Mouse (Mus musculus) kidney, embryonic 14.5 days (tissue): ENCODE results near the gene Plppr1. TPM values are rescaled to one million over a fixed set of nuclear protein-coding genes. Genes with fewer than 3 reads are reported as not detected.
A peak's percentile ranks its signal among the peaks of the same experiment; 100 is the strongest.
"Not testable (repeated sequence)": the region's sequence is repeated elsewhere in the genome, so short reads cannot be mapped to it uniquely, and the experiment has no call there.

Experiments used
- ATAC-seq: fragments of 200-750 bp; cut with Nextera tagmentation; 2 replicates; pipeline ENCODE4 v1.8.0; 2017; ENCODE audit warnings: moderate number of reproducible peaks, mild to moderate bottlenecking, moderate TSS enrichment, moderate library complexity; ENCODE audit not compliant: low FRiP score, low TSS enrichment
- H3K27ac ChIP-seq: fragments of 300-500 bp; sonication (generic); 2 replicates; pipeline ENCODE4 v1.5.1; 2014; ENCODE audit warnings: low read depth, mild to moderate bottlenecking, low read length, moderate library complexity, mixed read lengths
- H3K27me3 ChIP-seq: fragments of 300-500 bp; sonication (generic); 2 replicates; pipeline ENCODE4 v1.6.1; 2014; ENCODE audit warnings: mild to moderate bottlenecking, low read length; ENCODE audit not compliant: control insufficient read depth, insufficient read depth
- H3K36me3 ChIP-seq: fragments of 300-500 bp; sonication (generic); 2 replicates; pipeline ENCODE4 v1.6.1; 2014; ENCODE audit warnings: low read length, mixed read lengths; ENCODE audit not compliant: control insufficient read depth, insufficient read depth
- H3K4me1 ChIP-seq: fragments of 300-500 bp; sonication (generic); 2 replicates; pipeline ENCODE4 v1.6.1; 2014; ENCODE audit warnings: low read length, mixed read lengths; ENCODE audit not compliant: control insufficient read depth, insufficient read depth
- H3K4me2 ChIP-seq: fragments of 300-500 bp; sonication (generic); replicated peaks from 2 replicates; pipeline ENCODE4 v1.6.1; 2014; ENCODE audit warnings: low read depth, mild to moderate bottlenecking, low read length
- H3K4me3 ChIP-seq: fragments of 300-500 bp; sonication (generic); 2 replicates; pipeline ENCODE4 v1.5.1; 2014; ENCODE audit warnings: mild to moderate bottlenecking, low read length
- H3K9ac ChIP-seq: fragments of 300-500 bp; sonication (generic); 2 replicates; pipeline ENCODE4 v1.6.1; 2014; ENCODE audit warnings: low read depth, mild to moderate bottlenecking, low read length, moderate library complexity
- H3K9me3 ChIP-seq: fragments of 300-500 bp; sonication (generic); 2 replicates; pipeline ENCODE4 v1.6.1; 2016; ENCODE audit warnings: low read length; ENCODE audit not compliant: control insufficient read depth
- WGBS: fragments of 180-500 bp; shearing (Covaris S2); extraction: QIAGEN DNeasy Blood & Tissue Kit; methylation state at CpG from one replicate; pipeline ENCODE4 v1.1.7; 2014; 5-methylcytosine and 5-hydroxymethylcytosine counted together
- polyA plus RNA-seq: library from polyadenylated mRNA; unstranded; fragments of >200 nt; fragmentation: Nextera tagmentation; extraction: Ambion mirVana; gene quantifications from 2 replicates; pipeline ENCODE4 v1.2.1, GENCODE M21; 2014

Plppr1 gene
- polyA plus RNA-seq, 1 experiment from 2014 or later = 4.5 TPM

- Histone ChIP-seq H3K9me3 (no peaks in the 10 kb centered on the region), H3K4me3 (no peak overlapping the region), H3K9ac (no peak overlapping the region), H3K27ac (no peak overlapping the region), H3K36me3 (no peaks in the 10 kb centered on the region), H3K27me3 (no peaks in the 10 kb centered on the region), H3K4me2 (no peak overlapping the region), H3K4me1 (0 out of 2 replicates have a peak, but pooled peaks cover 4% of the 10 kb centered on the region)
- peak; percentile 65; the same call in 1 of the 2 replicates for ATAC-seq
- 36% methylated on average over 4 of the region's 4 CpGs for WGBS
These were observed 227.1 kb downstream of the Plppr1 start for GRCm38 (mm10) chr4:49286197-49286492.

- Histone ChIP-seq H3K27ac (no peak overlapping the region), H3K4me2 (no peak overlapping the region), H3K4me1 (no peaks in the 10 kb centered on the region), H3K9ac (no peak overlapping the region), H3K27me3 (no peaks in the 10 kb centered on the region), H3K4me3 (no peak overlapping the region), H3K9me3 (no peaks in the 10 kb centered on the region), H3K36me3 (no peaks in the 10 kb centered on the region)
- no peak for ATAC-seq
- 72% methylated on average over 1 of the region's 1 CpGs for WGBS
These were observed 237.4 kb downstream of the Plppr1 start for GRCm38 (mm10) chr4:49296434-49296833.

GRCm38 (mm10) chr4:49299576-49299975 is 240.5 kb downstream of the Plppr1 start:
- Histone ChIP-seq H3K4me3 (no peak overlapping the region), H3K4me1 (no peaks in the 10 kb centered on the region), H3K4me2 (no peak overlapping the region), H3K36me3 (no peaks in the 10 kb centered on the region), H3K27me3 (no peaks in the 10 kb centered on the region), H3K9ac (no peak overlapping the region), H3K9me3 (no peaks in the 10 kb centered on the region), H3K27ac (no peak overlapping the region)
- 35% methylated on average over 1 of the region's 1 CpGs for WGBS
- no peak for ATAC-seq

- H3K4me2 ChIP-seq = no peak overlapping the region
- ATAC-seq = peak; percentile 68; the same call in 1 of the 2 replicates
- H3K36me3 ChIP-seq = no peaks in the 10 kb centered on the region
- H3K27me3 ChIP-seq = no peaks in the 10 kb centered on the region
- no peaks in the 10 kb centered on the region for H3K4me1 ChIP-seq
- WGBS = 56% methylated on average over 6 of the region's 6 CpGs
- H3K27ac ChIP-seq = no peak overlapping the region
- H3K9ac ChIP-seq = no peak overlapping the region
- no peaks in the 10 kb centered on the region for H3K9me3 ChIP-seq
- no peak overlapping the region for H3K4me3 ChIP-seq
These were observed 263.0 kb downstream of the Plppr1 start for GRCm38 (mm10) chr4:49321903-49322635.

GRCm38 (mm10) chr4:49337949-49338348 is 278.9 kb downstream of the Plppr1 start:
- not testable (repeated sequence) for H3K9me3 ChIP-seq, ATAC-seq, H3K27me3 ChIP-seq, H3K36me3 ChIP-seq, H3K4me1 ChIP-seq, H3K9ac ChIP-seq, H3K4me3 ChIP-seq, H3K27ac ChIP-seq, H3K4me2 ChIP-seq
- WGBS = 77% methylated on average over 3 of the region's 4 CpGs

GRCm38 (mm10) chr4:49340091-49340490 is 281.0 kb downstream of the Plppr1 start:
- H3K4me3 ChIP-seq, ATAC-seq, H3K9ac ChIP-seq, H3K27ac ChIP-seq, H3K4me1 ChIP-seq, H3K4me2 ChIP-seq, H3K9me3 ChIP-seq, H3K36me3 ChIP-seq, H3K27me3 ChIP-seq: not testable (repeated sequence)
- WGBS = 73% methylated on average over 3 of the region's 3 CpGs

- H3K4me2 ChIP-seq, H3K36me3 ChIP-seq, H3K27ac ChIP-seq, H3K9ac ChIP-seq, H3K4me3 ChIP-seq, H3K27me3 ChIP-seq, ATAC-seq, H3K4me1 ChIP-seq, H3K9me3 ChIP-seq: not testable (repeated sequence)
- WGBS = 81% methylated on average over 1 of the region's 1 CpGs
These were observed 288.9 kb downstream of the Plppr1 start for GRCm38 (mm10) chr4:49348001-49348400.

- no peaks in the 10 kb centered on the region for H3K36me3 ChIP-seq
- no peak overlapping the region for H3K27ac ChIP-seq
- H3K4me2 ChIP-seq = no peak overlapping the region
- H3K9ac ChIP-seq = no peak overlapping the region
- H3K27me3 ChIP-seq = no peaks in the 10 kb centered on the region
- ATAC-seq = no peak
- no peaks in the 10 kb centered on the region for H3K9me3 ChIP-seq
- WGBS = 84% methylated on average over 2 of the region's 2 CpGs
- no peaks in the 10 kb centered on the region for H3K4me1 ChIP-seq
- no peak overlapping the region for H3K4me3 ChIP-seq
These were observed 289.6 kb downstream of the Plppr1 start for GRCm38 (mm10) chr4:49348677-49349076.

GRCm38 (mm10) chr4:49350470-49350869 is 291.4 kb downstream of the Plppr1 start:
- no peak overlapping the region for H3K4me2 ChIP-seq
- no peak overlapping the region for H3K9ac ChIP-seq
- WGBS = 88% methylated on average over 4 of the region's 4 CpGs
- H3K9me3 ChIP-seq = no peaks in the 10 kb centered on the region
- no peak overlapping the region for H3K4me3 ChIP-seq
- ATAC-seq = no peak
- H3K36me3 ChIP-seq = no peaks in the 10 kb centered on the region
- no peaks in the 10 kb centered on the region for H3K27me3 ChIP-seq
- H3K27ac ChIP-seq = no peak overlapping the region
- no peaks in the 10 kb centered on the region for H3K4me1 ChIP-seq
